Mouse (Mus musculus) R1 (cell line): Measurements from ENCODE around the gene Arhgef7.

Experiments used
- DNase-seq: peaks from one replicate; pipeline ENCODE4 v3.0.0-alpha.2; 2018; ENCODE audit warnings: low read depth, low spot score

Gene Arhgef7

DNA sequence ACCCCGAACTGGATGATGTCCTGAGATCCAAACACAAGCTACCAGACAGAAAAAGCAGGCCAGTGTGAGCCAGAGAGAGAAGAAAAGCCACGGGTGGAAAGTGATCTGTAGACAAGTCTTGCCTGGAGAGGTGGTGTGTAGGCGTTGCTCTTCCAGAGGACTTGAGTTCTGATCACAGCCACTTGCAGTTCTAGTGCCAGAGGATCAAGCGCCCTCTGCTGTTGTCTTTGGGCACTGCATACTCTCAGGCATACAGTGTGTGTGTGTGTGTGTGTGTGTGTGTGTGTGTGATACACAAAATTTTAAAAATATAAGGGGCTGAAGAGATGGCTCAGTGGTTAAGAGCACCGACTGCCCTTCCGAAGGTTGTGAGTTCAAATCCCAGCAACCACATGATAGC, 15.3 kb upstream of the Arhgef7 start:
- DNase-seq = peak; percentile 86

DNA sequence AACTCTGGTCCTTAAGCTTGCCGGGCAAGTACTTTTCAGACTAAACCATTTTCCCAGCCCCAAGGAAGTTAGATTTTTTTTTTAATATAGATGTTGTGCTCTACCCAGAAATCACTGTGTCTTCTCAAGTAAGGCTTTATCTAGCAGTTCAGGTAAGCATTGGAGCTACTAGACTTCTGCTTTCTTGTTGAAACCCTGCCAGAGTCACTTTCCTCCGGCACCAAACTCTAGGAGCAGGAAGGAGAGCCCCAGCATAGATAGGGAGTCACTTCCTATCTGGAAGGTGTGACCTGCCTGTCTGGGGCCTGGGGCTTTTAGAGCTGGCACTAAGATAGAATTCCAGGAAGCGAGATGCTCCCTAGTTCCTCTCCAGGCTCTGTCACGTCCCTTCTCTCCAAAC, 10.3 kb upstream of the Arhgef7 start:
- no peak for DNase-seq

DNA sequence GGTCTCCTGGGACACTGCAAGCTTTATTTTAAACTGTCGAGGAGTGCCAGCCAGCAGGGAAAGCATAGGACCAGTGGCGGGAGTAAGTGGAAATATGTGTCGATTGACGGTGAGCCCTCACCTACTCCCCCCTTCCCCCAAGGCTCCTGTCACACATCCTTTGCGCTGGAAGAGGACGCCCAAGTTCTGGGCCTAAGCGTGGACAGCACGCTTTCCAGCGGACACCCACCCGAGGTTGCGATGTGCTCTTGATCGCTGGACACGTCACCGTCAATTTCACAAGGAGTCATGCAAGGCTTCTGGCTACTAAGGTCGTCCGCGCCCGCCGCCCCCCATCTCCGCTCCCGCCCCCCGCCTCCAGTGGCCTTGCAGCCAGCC, 259 bp upstream of the Arhgef7 start:
- no peak for DNase-seq

DNA sequence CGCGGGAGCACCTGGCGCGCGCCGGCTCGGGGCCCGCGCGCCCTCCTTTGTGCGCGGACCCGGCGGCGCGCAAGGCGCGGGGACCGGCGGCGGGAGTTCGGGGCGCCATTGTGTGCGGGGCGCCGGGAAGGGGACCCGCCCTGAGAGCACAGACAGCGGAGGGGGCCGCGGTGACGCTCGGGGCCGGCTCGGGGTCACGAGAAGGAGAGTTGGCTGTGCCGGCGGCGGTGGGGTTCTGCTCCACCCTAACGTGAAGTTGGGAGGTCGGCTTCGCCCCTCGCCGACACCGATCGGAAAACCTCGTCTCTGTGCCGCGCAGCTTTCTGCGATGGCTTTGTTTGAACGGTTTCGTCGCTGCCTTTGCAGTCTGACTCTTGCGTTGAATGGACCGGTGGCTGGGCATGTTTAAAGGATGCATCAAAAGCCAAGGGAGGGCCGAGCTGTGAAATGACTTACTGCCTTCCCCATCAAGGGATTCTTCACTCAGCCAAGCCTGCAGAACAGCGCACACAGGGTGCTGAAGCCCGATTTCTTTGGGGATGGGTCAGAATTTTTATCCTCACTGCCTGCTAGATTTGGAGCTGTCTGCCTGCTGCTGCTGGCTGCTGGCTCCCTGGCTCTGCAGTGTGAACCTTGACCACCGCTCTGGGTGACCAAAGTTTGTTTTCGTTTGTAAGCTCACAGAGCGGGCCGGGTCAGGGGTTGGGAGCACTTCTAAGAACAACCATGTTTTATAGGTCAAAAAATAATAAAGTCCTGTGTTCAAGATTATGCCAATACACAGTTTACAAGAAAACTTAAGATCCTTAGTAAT, 1.2 kb downstream of the Arhgef7 start:
- peak; percentile 69 for DNase-seq

DNA sequence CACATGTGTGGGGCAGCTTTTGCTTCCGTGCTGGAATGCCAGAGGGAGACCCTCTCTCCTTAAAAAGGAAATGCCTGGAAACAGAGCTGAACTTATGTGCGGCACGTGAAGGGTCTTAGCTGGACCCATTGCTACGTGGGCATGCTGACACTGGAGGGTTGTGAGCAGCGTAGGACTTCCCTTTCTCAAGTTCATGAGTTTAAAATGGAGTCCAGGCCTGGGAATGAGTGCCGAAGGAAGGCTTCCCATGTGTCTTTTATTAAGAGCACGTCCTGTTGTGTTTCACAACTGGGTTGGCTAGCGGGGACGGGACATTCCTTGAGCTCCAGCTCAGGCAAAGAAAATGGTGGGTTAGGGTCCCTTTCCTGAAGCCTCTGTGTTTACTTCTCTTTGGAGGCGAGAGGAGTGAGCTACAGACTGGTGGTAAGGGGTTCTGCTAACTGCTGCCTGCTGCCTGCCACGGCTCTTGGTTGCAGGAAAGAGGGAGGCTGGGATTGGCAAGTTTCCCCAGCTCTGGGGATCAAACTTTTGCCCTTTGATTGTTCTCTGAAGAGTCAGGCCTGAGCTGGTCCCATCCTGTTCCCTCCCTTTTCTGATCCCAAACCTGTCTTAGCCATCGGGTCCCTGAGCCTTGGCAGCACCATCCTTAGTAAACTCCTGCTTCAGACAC, 2.9 kb downstream of the Arhgef7 start:
- DNase-seq = no peak

DNA sequence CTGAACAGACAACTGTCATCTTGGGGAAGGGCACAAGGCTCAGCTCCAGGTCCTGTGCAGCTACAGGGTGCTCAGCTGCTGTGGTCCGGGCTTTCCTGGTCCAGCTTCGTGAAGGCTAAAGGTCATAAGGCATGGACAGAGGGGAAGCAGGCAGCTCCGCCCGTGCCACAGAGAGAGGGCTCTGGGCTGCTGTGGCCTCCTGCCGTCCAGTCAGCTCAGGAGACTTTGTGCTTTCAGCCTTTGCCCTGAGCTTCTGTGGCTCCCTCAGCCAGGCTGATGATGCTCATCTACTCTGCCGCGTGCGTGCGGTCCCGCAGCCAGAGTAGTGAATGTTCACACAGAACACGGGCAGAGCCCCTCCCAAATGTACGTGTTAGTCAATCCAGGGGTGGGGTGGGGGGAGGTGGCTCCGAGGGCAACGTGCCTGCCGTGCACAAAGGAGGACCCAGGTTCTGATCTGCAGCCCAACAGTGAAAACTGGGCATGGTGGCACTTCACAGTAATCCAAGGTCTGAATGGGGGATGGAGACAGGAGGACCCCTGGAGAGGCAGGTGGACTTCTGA, 8.2 kb downstream of the Arhgef7 start:
- DNase-seq = no peak

DNA sequence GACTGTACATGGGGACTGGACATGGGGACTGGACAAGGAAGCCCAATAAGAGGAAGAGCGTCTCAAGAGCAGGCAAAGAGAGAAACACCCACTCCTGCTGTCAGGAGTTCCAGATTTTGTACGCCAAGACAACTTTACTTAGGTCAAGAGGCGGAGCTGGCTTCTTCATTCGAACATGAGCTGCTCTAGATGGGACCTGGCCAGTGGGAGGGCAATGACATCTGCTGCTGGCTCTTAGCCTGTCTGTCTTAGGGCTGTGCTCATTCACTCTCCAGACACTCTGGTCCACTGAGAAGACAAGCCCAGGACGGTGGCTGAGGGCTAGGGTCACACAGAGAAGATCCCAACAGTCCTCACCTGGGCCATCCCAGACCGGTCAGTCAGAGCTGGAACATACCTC, 9.6 kb downstream of the Arhgef7 start:
- DNase-seq = no peak

DNA sequence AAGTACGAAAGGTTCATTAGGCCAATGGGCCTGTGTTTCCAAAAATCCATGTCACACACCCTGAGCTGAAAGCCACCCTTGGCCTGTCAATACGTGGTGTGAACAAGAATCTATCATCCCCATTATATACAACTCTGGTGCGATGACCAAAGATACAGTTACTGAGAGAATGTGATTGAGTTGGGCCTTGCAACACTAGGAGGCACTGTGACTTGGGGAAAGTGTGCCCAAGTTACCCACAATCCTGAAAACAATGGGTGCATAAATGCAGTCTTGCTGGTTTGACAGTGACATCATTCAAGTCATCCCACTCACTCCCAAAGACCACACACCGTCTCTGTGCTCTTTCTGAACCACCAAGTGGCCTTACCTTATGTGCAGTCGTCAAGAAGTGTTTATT, 11.6 kb downstream of the Arhgef7 start:
- DNase-seq = no peak

DNA sequence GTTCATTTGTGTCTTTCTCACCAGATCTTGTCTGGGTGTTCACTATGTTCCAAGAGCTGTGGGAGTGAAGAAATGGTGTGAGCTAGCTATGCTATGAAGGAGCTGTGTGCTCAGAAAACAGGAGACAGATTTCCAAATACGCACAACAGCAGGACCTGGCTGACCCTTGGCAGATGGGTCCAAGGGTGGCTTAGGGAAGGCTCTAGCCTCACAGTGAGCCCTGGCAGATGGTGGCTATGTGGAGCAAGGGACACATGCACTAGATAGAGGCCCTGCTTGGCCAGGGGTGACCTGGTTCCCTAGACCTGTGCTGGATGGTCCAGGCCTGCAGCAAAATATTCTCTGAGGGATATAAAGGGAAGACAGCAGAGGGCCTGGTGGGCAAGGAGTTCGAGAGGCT, 13.3 kb downstream of the Arhgef7 start:
- no peak for DNase-seq

DNA sequence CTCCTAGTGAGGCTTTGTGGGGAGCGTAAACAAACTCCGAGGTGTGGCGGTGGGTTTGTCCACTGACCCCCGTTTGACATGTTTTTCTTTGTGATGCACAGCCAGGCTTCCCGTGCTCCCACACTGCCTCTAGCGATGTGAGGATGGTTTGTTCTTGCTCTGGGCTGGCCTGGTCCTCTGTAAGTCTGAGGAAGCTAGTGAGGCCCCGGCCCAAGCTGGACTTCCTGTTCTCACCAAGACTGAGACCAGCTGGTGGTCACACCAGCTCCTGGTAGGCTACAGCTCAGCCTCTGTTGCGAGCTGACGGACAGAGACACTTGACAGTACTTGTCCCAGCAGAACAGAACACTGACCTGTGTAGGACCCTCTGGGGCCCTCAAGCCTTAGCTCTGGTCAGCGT, 16.1 kb downstream of the Arhgef7 start:
- no peak for DNase-seq

DNA sequence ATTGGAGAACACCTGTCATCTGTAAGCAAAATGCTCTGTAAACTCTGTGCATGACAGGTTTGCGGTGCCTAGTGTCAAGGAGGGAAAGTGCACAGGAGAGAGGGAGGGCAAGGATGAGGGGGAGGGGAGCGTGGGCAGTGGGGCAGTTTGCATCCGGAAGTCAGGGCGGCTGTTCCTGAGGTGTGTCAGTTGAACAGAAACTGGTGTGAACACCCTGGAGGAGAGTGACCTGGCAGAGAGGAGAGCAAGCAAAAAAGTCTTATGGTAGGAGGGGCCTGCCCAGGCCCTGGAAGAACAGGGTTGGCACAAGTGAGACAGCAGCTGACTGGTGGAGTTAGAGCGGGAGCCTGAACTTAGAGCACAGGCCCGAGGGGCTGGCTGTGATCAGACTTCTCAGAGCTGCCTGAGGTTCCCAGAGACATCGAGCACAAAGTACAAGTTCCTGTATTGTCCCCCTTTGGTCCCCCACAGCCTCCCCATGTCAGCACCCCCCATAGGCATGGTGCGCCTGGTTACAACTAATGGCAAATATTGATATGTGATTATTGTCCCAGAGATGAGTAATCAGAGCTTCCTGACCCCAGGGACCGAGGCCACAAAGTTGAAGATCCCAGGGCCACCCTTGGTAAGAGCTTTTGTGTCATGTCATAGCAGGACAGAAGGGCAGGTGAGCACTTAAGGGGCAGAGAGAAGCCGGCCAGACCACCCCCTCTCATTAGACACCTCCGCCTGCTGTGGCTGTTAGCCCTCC, 19.5 kb downstream of the Arhgef7 start:
- DNase-seq = no peak

DNA sequence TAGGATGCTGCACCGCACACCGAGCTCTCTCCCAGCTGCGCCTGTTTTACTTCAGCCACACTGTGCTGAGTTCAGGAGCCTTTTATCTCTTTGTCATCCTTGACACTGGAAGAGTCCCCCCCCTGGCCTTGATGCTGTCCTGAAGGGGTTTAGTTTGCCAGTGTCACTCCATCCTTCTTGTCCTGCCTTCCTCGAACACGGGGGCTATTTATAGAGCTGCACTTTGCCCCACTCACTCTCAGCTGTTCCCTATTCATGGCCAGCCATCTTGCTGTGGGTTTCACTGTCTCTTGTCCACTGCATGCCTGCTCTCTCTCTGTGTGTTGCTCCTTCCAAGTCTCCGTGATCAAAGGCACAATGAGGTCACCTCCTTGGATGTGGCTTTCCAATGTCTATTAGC, 22.0 kb downstream of the Arhgef7 start:
- no peak for DNase-seq

DNA sequence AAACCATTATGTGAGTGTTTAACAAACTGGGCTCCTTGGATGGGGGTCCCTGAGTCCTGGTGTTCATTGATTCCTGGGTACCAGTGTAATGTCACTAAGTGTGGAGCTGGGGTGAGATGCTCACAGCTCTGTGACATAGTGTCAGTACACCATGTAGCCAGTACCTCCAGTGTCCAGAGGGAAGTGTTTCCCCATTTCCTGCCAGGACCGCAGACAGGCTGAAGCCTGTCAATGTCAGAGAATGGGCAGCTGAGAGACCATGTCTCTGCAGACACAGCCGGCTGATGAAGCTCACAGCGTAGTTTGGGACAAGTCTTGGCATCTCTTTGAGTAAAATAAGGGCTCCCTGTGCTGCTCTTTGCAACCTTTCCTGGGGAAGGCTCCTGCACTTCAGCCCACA, 24.8 kb downstream of the Arhgef7 start:
- DNase-seq = no peak

DNA sequence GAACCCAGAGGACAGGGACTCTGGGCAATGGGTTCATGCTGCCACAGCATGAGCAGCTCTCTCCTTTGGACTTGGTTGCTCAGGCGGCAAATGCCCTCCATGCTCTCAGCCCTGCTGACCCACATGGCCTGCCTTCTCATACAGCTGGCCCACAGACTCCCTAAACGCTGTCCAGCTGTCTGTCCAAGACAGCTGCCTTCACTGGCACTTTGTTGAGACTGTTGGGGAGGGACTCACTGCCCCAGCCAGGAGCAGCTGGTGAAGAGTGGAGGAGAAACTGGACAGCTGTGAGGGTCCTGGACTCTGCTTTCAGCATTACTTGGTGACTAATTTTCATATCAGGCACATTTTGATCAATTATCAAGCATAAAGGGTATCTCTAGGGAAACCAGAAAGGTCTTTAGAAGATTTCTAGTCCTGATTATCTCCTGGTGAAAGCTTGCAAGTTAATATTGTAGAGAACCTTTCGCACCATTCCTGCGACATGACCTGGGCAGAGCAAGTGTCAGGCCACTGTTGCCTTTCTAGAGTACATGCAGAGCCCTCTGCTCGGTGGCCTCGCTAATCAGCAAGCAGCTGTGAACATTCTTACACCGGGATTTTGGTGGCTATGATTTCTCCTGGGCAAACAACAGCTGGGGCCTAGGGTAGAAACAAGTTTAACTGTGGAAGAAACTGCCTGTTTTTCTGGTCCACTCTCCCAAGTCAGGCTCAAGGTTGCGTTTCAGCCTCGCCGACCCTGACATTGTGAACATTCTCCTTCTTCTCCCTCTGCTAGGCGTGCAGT, 25.8 kb downstream of the Arhgef7 start:
- no peak for DNase-seq

DNA sequence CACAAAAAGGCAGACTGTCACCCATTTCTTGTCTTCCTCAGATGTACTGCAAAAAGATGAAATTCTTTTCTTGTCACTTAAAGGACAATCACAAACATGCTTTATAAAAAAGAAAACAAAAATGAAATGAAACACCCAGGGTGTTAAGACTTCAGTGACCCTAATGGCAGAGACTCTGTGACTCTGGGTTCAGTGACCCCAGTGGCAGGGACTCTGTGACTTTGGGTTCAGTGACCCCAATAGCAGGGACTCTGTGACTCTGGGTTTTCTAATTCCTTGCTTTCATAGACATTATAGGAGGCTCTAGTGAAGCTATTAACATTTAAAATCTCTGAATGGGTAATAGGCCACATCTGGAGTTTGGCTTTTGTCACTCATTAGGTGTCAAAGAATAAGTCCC, 27.2 kb downstream of the Arhgef7 start:
- DNase-seq = no peak

DNA sequence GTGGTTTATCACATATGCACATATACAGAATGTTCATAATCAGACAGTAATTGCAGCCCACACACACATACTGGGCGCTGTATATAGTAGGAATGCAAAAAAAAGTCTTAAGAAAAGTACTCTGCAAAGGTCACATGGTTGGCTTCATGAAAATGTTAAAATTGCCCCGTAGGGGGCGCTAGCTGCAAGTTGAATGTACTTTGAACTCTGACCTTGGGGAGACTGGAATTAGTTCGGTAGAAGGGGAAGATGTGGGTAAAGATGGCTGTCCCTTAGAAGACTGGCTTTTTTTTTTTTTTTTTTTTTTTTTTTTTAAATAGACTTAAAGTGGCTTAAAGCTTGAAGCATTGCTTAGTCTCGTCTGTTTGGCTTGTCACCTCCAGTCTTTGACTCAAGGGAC, 28.4 kb downstream of the Arhgef7 start:
- DNase-seq = peak; percentile 92

DNA sequence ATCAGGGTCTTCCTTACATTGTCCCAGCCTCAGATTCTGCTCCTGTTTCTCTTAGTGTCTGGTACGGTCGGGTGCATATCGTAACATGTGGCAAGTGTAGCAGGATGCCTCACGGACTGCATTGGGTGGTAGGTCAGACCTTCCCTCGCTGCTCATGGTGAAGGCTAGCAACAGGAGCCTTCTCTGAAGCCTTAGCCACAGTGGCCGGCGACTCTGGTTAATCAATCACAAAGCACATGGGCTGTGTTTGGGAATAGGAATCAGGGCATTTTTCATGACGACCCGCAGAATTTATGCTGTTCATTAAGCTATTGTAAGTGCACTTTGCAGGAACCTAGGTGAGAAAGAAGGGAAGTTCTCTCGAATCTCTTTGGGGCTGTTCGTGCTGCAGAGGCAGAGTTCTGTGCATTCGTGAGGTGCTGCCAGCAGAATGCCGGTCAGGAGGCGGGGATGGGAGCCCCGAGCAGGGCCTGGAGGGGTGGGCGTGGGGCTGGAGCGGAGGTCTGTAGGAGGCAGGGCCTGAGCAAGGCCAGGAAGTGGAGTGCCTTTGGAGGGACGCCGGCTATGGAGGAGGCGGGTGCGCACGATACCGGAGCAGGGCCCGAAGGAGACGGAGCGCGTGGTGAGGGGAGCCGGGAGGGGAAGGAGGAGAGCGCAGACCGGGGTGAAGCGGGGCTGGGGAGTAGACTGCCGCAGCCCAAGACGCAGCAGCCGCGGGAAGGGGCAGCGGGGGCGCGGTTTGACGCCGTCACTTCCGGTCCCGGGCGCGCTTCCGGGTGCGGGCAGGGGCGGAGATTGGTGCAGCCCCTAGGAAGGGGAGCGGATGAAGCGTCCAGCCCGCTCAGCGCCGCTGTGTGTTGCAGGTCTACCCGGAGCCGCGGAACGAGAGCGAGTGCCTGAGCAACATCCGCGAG, 30.3 kb downstream of the Arhgef7 start:
- DNase-seq = peak; percentile 90

DNA sequence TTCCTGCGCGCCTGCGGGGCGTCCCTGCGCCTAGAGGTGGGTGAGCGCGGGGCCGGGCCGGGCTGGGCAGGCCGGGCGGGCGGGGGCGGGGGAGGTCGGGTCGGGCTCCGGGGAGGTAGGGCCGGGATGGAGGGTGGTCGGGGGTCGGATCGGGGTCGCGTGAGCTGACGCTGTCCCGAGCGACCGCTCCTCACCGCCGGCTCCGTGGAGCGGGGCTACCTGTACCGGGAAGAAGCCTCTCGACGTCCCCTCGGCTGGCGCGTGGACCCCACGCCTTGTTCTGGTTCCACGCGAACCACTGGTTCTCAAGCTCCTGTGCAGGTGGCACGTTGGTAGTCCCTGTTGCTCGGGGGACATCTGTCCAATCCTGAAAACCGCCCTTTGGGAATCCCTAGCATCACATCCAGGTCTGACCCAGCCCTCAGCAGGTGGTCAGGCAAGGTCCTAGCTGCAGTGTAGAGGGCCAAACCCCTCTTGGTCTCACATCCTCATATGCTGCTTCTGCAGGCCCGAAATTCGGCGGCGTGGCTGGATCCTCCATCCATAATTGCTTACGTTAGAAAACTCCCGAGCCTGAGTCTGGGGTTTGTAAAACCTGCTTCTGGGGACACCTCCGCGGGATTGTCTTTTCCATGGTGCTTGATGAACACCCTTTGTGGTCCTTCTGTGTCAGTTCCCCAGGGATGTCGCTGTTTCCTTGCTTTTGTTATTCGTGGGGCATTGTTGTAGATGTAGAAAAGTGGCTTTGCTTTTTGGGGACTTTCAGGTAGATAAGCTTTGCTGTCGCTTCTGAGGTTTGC, 31.2 kb downstream of the Arhgef7 start:
- peak; percentile 52 for DNase-seq

DNA sequence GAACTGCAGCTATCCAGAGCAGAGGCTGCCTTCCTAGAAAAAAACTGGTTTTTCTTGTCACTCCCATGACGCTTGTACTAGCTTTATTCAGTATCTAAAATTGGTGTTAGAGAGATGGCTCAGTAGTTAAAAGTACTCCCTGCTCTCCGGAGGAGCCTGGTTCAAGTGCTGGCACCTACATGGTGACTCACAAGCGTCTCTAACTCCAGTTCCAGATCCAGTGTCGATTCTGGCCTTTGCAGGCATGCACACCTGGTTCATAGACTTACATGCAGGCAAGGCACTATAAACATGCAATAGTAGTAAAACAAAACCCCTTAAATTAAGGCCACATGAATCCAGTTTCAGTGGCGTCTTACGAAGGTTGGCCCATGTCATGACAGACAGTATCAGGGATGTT, 34.0 kb downstream of the Arhgef7 start:
- no peak for DNase-seq

DNA sequence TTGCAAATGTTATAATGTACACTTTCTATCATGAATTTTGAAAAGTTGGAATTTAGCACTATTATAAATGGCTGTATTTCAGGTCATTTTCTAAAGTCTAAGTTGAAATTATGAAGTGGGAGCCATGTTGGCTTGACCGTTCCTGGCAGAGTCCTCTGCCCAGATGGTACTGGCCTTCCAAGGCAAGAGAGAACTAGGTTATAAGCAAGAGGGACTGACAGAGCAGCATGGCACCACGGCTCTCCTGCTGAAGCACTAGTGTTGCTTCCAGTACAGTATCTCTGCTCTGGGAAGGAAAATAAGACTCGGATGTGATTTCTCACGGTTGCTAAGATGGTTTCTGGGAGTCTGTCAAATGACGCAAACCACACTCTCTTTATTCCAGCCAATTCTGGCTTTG, 34.5 kb downstream of the Arhgef7 start:
- no peak for DNase-seq
